Mouse (Mus musculus) thymus, adult 2 months (tissue): Measurements from ENCODE around the gene Pknox2. TPM values are rescaled to one million over a fixed set of nuclear protein-coding genes. Genes with fewer than 3 reads are reported as not detected.

Experiments
- DNase-seq: peaks from one replicate; pipeline ENCODE4 v3.0.0; 2021
- H3K27ac ChIP-seq: fragments of 200-500 bp; 2 replicates; pipeline ENCODE4 v1.5.1; 2012; ENCODE audit warnings: low read length, control low read depth; ENCODE audit not compliant: control insufficient read depth, insufficient read depth
- H3K27me3 ChIP-seq: fragments of 200-500 bp; 2 replicates; pipeline ENCODE4 v1.6.1; 2012; ENCODE audit warnings: mild to moderate bottlenecking, low read length, moderate library complexity, mixed read lengths; ENCODE audit not compliant: control insufficient read depth, insufficient read depth
- H3K36me3 ChIP-seq: fragments of 200-500 bp; 2 replicates; pipeline ENCODE4 v1.6.1; 2012; ENCODE audit warnings: mild to moderate bottlenecking, low read length, moderate library complexity; ENCODE audit not compliant: control insufficient read depth, insufficient read depth
- H3K4me1 ChIP-seq: fragments of 200-500 bp; replicated peaks from 2 replicates; pipeline ENCODE4 v1.6.1; 2012; ENCODE audit warnings: low read length; ENCODE audit not compliant: control insufficient read depth, insufficient read depth
- H3K4me3 ChIP-seq: fragments of 200-500 bp; 2 replicates; pipeline ENCODE4 v1.5.1; 2012; ENCODE audit warnings: mild to moderate bottlenecking, low read length, control low read depth, moderate library complexity; ENCODE audit not compliant: control insufficient read depth, insufficient read depth
- CTCF ChIP-seq: fragments of 200-500 bp; IDR thresholded peaks from 2 replicates; pipeline ENCODE4 v1.5.1; 2012; ENCODE audit warnings: mild to moderate bottlenecking, control low read depth, low read length, moderate library complexity, borderline replicate concordance; ENCODE audit not compliant: control insufficient read depth, poor library complexity, insufficient read depth; ENCODE audit errors: extremely low read depth
- POLR2A ChIP-seq: fragments of 200-500 bp; IDR thresholded peaks from 2 replicates; pipeline ENCODE4 v1.6.1; 2012; ENCODE audit warnings: mild to moderate bottlenecking, low read length, control low read depth, moderate library complexity; ENCODE audit not compliant: control insufficient read depth, poor library complexity, insufficient read depth; ENCODE audit errors: extremely low read depth
- WGBS: fragments of 180-500 bp; shearing (Covaris S2); methylation state at CpG from one replicate; pipeline ENCODE4 v1.1.7; 2018; 5-methylcytosine and 5-hydroxymethylcytosine counted together
- polyA plus RNA-seq: library from polyadenylated mRNA; depleted of rRNA; stranded (reverse); fragments of >200 nt; gene quantifications from 2 replicates; pipeline ENCODE4 v1.2.3, GENCODE M21; 2012

The Pknox2 gene
- polyA plus RNA-seq, 1 experiment: 3.2 TPM

GRCm38 (mm10) chr9:36881615-36882014 lies 265.6 kb downstream of the Pknox2 start:
- H3K36me3 ChIP-seq: no peaks in the 10 kb centered on the region
- WGBS: 86% methylated on average over 5 of the region's 5 CpGs
- no peak for TF ChIP-seq CTCF
- TF ChIP-seq POLR2A: no peak
- no peak overlapping the region for H3K4me3 ChIP-seq
- DNase-seq: no peak
- no peaks in the 10 kb centered on the region for H3K4me1 ChIP-seq
- no peak overlapping the region for H3K27ac ChIP-seq
- no peaks in the 10 kb centered on the region for H3K27me3 ChIP-seq

- no peak for DNase-seq
Observed at GRCm38 (mm10) chr9:36876787-36877186, 270.4 kb downstream of the Pknox2 start.

GRCm38 (mm10) chr9:36876313-36876712 lies 270.9 kb downstream of the Pknox2 start:
- DNase-seq: no peak
- Histone ChIP-seq H3K27me3 (no peaks in the 10 kb centered on the region), H3K4me3 (no peak overlapping the region), H3K36me3 (no peaks in the 10 kb centered on the region), H3K4me1 (no peaks in the 10 kb centered on the region), H3K27ac (no peak overlapping the region)
- 87% methylated on average over 5 of the region's 5 CpGs for WGBS
- TF ChIP-seq CTCF: no peak
- TF ChIP-seq POLR2A: no peak

More at GRCm38 (mm10) chr9:36876787-36877186, 270.4 kb downstream of the Pknox2 start:
- Histone ChIP-seq H3K36me3 (no peaks in the 10 kb centered on the region), H3K27ac (no peak overlapping the region), H3K27me3 (no peaks in the 10 kb centered on the region), H3K4me1 (no peaks in the 10 kb centered on the region), H3K4me3 (no peak overlapping the region)
- TF ChIP-seq CTCF: no peak
- TF ChIP-seq POLR2A: no peak

GRCm38 (mm10) chr9:36873796-36874195 lies 273.4 kb downstream of the Pknox2 start:
- no peaks in the 10 kb centered on the region for H3K36me3 ChIP-seq
- TF ChIP-seq CTCF: no peak
- no peak for TF ChIP-seq POLR2A
- H3K4me1 ChIP-seq: no peaks in the 10 kb centered on the region
- DNase-seq: no peak
- H3K27ac ChIP-seq: no peak overlapping the region
- H3K27me3 ChIP-seq: no peaks in the 10 kb centered on the region
- no peak overlapping the region for H3K4me3 ChIP-seq
- WGBS: 92% methylated on average over 2 of the region's 2 CpGs

GRCm38 (mm10) chr9:36870263-36870662 lies 276.9 kb downstream of the Pknox2 start:
- DNase-seq: no peak
- Histone ChIP-seq H3K4me1 (no peaks in the 10 kb centered on the region), H3K36me3 (no peaks in the 10 kb centered on the region), H3K27ac (no peak overlapping the region), H3K4me3 (no peak overlapping the region), H3K27me3 (no peaks in the 10 kb centered on the region)
- WGBS: 33% methylated on average over 1 of the region's 1 CpGs
- TF ChIP-seq POLR2A (no peak), CTCF (no peak)

- 96% methylated on average over 6 of the region's 6 CpGs for WGBS
- H3K4me1 ChIP-seq: no peaks in the 10 kb centered on the region
- H3K36me3 ChIP-seq: no peaks in the 10 kb centered on the region
- no peaks in the 10 kb centered on the region for H3K27me3 ChIP-seq
- H3K27ac ChIP-seq: no peak overlapping the region
- DNase-seq: no peak
- TF ChIP-seq CTCF: no peak
- TF ChIP-seq POLR2A: no peak
- no peak overlapping the region for H3K4me3 ChIP-seq
Observed at GRCm38 (mm10) chr9:36868662-36869061, 278.5 kb downstream of the Pknox2 start.
